Mouse (Mus musculus) liver, embryonic 14.5 days (tissue): ENCODE results near the gene 4930430F08Rik. TPM values are rescaled to one million over a fixed set of nuclear protein-coding genes. Genes with fewer than 3 reads are reported as not detected.
A peak's percentile ranks its signal among the peaks of the same experiment; 100 is the strongest.
"Not testable (repeated sequence)": the region's sequence is repeated elsewhere in the genome, so short reads cannot be mapped to it uniquely, and the experiment has no call there.

Experiments
- ATAC-seq: fragments of 200-750 bp; cut with Nextera tagmentation; 2 replicates; pipeline ENCODE4 v1.8.0; 2017; ENCODE audit warnings: moderate number of reproducible peaks, mild to moderate bottlenecking, moderate library complexity; ENCODE audit not compliant: insufficient read depth
- DNase-seq, 3 experiments: peaks; one replicate each; pipeline ENCODE4 v3.0.0-alpha.2; 2012 to 2013; ENCODE audit warnings: low read depth in 3 of 3, low spot score in 3 of 3
- H3K27ac ChIP-seq: fragments of 300-500 bp; sonication (generic); 2 replicates; pipeline ENCODE4 v1.5.1; 2014; ENCODE audit warnings: moderate library complexity, mild to moderate bottlenecking, control low read depth, inconsistent platforms
- H3K27me3 ChIP-seq: fragments of 300-500 bp; sonication (generic); 2 replicates; pipeline ENCODE4 v1.6.1; 2014; ENCODE audit warnings: mild to moderate bottlenecking, low read length, moderate library complexity; ENCODE audit not compliant: control insufficient read depth, insufficient read depth
- H3K36me3 ChIP-seq: fragments of 300-500 bp; sonication (generic); replicated peaks from 2 replicates; pipeline ENCODE4 v1.6.1; 2014; ENCODE audit warnings: low read depth; ENCODE audit not compliant: control insufficient read depth, insufficient read depth
- H3K4me1 ChIP-seq, 2 experiments: fragments of 200-500 bp in 1 of 2; fragments of 300-500 bp in 1 of 2; sonication (generic) in 1 of 2; replicated peaks; 2 replicates each; pipeline ENCODE4 v1.6.1; 2012 to 2014; ENCODE audit warnings: antibody characterized with exemption in 1 of 2, inconsistent platforms in 1 of 2, low read length in 1 of 2; ENCODE audit not compliant: control insufficient read depth in 2 of 2, insufficient read depth in 2 of 2
- H3K4me2 ChIP-seq: fragments of 300-500 bp; sonication (generic); 2 replicates; pipeline ENCODE4 v1.6.1; 2014; ENCODE audit warnings: low read depth, mild to moderate bottlenecking, control low read depth, moderate library complexity
- H3K4me3 ChIP-seq, 2 experiments: fragments of 200-500 bp in 1 of 2; fragments of 300-500 bp in 1 of 2; sonication (generic) in 1 of 2; 2 replicates each; pipeline ENCODE4 v1.5.1; 2012 to 2014; ENCODE audit warnings: low read depth in 2 of 2, low read length in 2 of 2, mild to moderate bottlenecking in 2 of 2, control low read depth in 1 of 2, inconsistent platforms in 1 of 2, moderate library complexity in 1 of 2; ENCODE audit not compliant: insufficient read depth in 1 of 2
- H3K9ac ChIP-seq: fragments of 300-500 bp; sonication (generic); replicated peaks from 2 replicates; pipeline ENCODE4 v1.6.1; 2014; ENCODE audit warnings: mild to moderate bottlenecking, control low read depth, moderate library complexity
- H3K9me3 ChIP-seq: fragments of 300-500 bp; sonication (generic); 2 replicates; pipeline ENCODE4 v1.6.1; 2016; ENCODE audit warnings: low read length, mixed read lengths; ENCODE audit not compliant: control insufficient read depth
- CTCF ChIP-seq: IDR thresholded peaks from 2 replicates; pipeline ENCODE4 v1.5.1; 2016; ENCODE audit warnings: antibody characterized with exemption, low read depth, control low read depth
- EP300 ChIP-seq: IDR thresholded peaks from 2 replicates; pipeline ENCODE4 v1.6.1; 2016; ENCODE audit warnings: antibody characterized with exemption, low read depth
- WGBS: fragments of 180-500 bp; shearing (Covaris S2); extraction: QIAGEN DNeasy Blood & Tissue Kit; methylation state at CpG from one replicate; pipeline ENCODE4 v1.1.7; 2014; ENCODE audit not compliant: insufficient replicate concordance; 5-methylcytosine and 5-hydroxymethylcytosine counted together
- polyA plus RNA-seq, 2 experiments: library from polyadenylated mRNA; depleted of rRNA in 1 of 2; stranded (reverse) in 1 of 2; unstranded in 1 of 2; fragments of >200 nt; fragmentation: Nextera tagmentation in 1 of 2; extraction: Ambion mirVana in 1 of 2; gene quantifications; 2 replicates each; pipeline versions ENCODE4 v1.2.1 to v1.2.3; 2012 to 2014

4930430F08Rik gene
- polyA plus RNA-seq, 2 experiments: 11.9 to 16.2 TPM

DNA sequence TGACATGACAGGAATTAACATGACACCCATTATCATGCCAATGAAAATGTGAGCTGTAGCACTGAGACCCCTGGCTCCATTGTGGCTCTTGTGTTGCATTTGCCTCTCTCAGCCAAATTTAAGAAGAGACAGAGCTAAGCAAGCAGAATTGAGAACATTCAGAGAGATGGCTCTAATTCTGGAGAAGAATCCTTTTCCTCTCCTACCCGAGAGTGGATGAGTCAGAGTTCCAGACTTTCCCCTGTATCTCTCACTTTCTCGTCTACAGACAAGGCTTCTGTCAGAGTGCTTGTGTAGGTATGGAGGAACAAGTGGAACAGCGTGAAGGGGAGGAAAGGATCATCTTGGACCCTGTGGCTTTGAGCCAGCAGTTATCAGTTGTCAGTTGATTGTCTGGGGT, 26.1 kb downstream of the 4930430F08Rik start:
- Histone ChIP-seq H3K27me3 (no peaks in the 10 kb centered on the region), H3K27ac (no peak overlapping the region), H3K4me3 (no peak overlapping the region), H3K9me3 (no peaks in the 10 kb centered on the region), H3K36me3 (peaks cover 7% of the 10 kb centered on the region), H3K4me2 (no peak overlapping the region), H3K4me1 (peaks cover 2 to 10% of the 10 kb centered on the region in 2 experiments), H3K9ac (no peak overlapping the region)
- ATAC-seq: no peak
- TF ChIP-seq CTCF: no peak
- TF ChIP-seq EP300: no peak
- 69% methylated on average over 3 of the region's 3 CpGs for WGBS
- DNase-seq: no peak

DNA sequence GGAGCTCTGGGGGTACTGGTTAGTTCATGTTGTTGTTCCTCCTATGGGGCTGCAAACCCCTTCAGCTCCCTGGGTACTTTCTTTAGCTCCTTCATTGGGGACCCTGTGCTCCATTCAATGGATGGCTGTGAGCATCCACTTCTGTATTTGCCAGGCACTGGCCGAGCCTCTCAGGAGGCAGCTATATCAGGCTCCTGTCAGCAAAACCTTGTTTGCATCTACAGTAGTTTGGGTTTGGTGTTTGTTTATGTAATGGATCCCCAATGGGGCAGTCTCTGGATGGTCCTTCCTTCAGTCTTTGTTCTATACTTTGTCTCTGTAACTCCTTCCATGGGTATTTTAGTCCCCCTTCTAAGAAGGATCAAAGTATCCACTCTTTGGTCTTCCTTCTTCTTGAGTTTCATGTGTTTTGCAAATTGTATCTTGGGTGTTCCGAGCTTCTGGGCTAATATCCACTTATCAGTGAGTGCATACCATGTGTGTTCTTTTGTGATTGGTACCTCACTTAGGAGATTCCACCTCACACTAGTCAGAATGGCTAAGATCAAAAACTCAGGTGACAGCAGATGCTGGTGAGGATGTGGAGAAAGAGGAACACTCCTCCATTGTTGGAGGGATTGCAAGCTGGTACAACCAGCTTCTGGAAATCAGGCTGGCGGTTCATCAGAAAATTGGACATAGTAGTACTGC, 29.9 kb downstream of the 4930430F08Rik start:
- H3K9ac ChIP-seq, H3K27me3 ChIP-seq, H3K36me3 ChIP-seq, H3K4me3 ChIP-seq, H3K9me3 ChIP-seq: not testable (repeated sequence)
- ATAC-seq (peak; percentile 90), DNase-seq (peak; percentile 30 to 50 (median 32))
- Histone ChIP-seq H3K4me2 (peak overlapping the region; percentile 52), H3K27ac (peak overlapping the region; percentile 76), H3K4me1 (peaks cover 2 to 10% of the 10 kb centered on the region in 2 experiments)
- TF ChIP-seq EP300: peak; percentile 77
- WGBS: 39% methylated on average over 3 of the region's 3 CpGs

DNA sequence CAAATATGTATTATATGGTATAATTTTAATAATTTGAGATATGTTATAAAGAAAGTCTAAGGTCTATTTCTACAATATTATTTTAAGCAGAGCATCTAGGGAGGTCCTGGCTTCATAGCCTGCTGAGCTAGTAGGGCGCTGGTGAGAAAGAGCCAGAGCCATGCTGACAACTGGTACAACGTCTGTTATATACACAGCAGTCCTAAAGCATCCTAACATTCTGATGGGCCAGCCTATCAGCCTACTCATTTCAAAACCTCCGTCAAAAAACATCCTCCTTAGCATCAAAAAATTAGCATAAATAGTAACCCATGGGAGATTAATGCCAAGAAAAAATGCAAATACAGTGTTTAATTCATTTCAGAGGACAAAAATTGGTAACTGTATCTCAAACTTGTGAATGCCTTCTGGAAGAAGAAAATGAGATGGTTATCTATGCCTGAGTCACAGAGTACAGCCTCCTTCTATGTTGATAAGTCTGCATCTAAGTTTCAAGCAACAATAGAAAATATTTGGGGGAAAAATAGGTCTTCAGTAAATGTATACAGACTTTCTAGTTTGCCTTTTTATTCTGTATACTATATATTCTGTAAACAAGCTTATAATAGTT, 33.6 kb downstream of the 4930430F08Rik start:
- Histone ChIP-seq H3K4me2 (no peak overlapping the region), H3K27me3 (no peaks in the 10 kb centered on the region), H3K27ac (no peak overlapping the region), H3K4me3 (no peak overlapping the region), H3K4me1 (peaks cover 2 to 10% of the 10 kb centered on the region in 2 experiments), H3K9me3 (no peaks in the 10 kb centered on the region), H3K36me3 (no peaks in the 10 kb centered on the region), H3K9ac (no peak overlapping the region)
- ATAC-seq: no peak
- TF ChIP-seq CTCF (no peak), EP300 (no peak)
- no peak for DNase-seq
- 76% methylated on average over 3 of the region's 3 CpGs for WGBS

DNA sequence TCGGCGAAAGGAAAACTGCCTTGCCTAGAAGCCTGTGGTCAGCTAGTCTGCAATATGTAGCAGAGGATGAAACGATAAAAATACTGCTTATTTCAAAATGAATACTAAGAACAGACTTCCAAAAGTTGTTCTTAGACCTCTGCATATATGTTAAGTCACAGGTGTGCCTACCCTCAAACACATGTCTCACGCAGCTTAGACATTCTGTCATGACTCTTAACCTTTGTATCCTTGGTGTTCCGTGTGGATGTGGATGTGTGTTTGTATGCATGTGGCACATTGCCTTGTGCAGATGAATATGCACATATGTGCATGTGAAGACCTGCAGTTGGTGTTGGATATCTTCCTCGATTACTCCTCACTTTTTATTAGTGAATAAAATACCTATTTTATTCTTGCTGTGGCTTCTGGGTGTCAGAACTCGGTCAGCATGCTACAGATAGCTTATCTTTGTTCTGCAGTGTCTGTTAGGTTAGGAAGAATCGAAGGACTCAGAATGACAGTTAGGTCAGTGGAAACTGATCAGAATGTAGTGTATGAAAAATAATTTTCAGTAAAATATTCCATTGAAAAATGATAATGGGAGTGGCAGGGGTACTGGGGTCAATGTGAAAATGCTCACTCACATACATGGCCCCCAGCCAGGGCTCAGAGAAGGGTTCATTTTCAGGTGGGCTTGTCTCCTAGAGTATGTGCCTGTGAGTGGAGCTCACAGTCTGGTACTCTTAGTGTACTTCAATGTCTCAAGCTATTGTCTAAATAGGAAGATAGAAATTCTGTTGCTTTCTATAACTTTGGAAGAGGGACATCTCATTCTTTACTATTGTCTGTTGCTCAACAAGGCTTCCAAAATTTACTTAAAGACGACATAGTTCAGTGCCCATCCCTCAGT, 65.5 kb downstream of the 4930430F08Rik start:
- 0 out of 2 replicates have a peak overlapping the region, but pooled peaks have one; percentile 5 for H3K9ac ChIP-seq
- TF ChIP-seq CTCF (no peak), EP300 (peak; percentile 92)
- H3K9me3 ChIP-seq: no peaks in the 10 kb centered on the region
- peak overlapping the region; percentile 72 for H3K27ac ChIP-seq
- peaks cover 2% of the 10 kb centered on the region; the same call in 1 of the 2 replicates for H3K36me3 ChIP-seq
- no peaks in the 10 kb centered on the region for H3K27me3 ChIP-seq
- peak overlapping the region; percentile 46 for H3K4me2 ChIP-seq
- ATAC-seq (peak; percentile 93), DNase-seq (peak; percentile 47 to 62 (median 49))
- H3K4me3 ChIP-seq: no peak overlapping the region
- WGBS: 51% methylated on average over 9 of the region's 9 CpGs
- H3K4me1 ChIP-seq: peaks cover 8 to 14% of the 10 kb centered on the region in 2 experiments

DNA sequence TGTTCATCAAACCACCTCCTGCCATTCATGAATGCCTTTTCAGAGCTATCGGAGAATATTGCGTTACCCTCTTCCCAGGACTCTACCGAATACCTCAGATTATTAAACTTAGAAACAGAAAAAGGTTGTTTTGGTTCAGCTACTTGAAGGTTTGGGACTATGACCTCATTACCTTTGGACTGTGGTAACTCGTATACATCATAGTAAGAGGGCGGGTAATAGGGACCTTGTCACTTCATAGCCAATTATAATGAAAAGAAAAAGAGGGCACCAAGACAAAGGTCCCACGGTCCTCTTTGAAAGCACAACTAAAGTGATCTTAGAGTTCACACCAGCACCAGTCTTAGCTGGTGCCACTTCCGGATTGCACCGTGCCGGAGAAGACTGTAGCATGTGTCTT, 67.9 kb downstream of the 4930430F08Rik start:
- Histone ChIP-seq H3K4me3 (no peak overlapping the region), H3K27ac (no peak overlapping the region), H3K27me3 (no peaks in the 10 kb centered on the region), H3K36me3 (peaks cover 2% of the 10 kb centered on the region; the same call in 1 of the 2 replicates), H3K4me2 (no peak overlapping the region), H3K4me1 (peaks cover 8 to 14% of the 10 kb centered on the region in 2 experiments), H3K9me3 (no peaks in the 10 kb centered on the region), H3K9ac (no peak overlapping the region)
- 90% methylated on average over 9 of the region's 9 CpGs for WGBS
- ATAC-seq: no peak
- TF ChIP-seq CTCF (no peak), EP300 (no peak)
- no peak for DNase-seq

Other genes starting within 250 kb of the 4930430F08Rik start
- not detected in 2 replicates for gene Gm4302, start 249.6 kb downstream of the 4930430F08Rik start, polyA plus RNA-seq (2012; rRNA removed)
- gene Gm4302, start 249.6 kb downstream of the 4930430F08Rik start, polyA plus RNA-seq (2014; fragmentation: Nextera tagmentation; extraction: Ambion mirVana): not detected in 2 replicates
- not detected in 2 replicates for gene Gm4303, start 244.5 kb downstream of the 4930430F08Rik start, polyA plus RNA-seq (2012; rRNA removed)
- gene Gm4303, start 244.5 kb downstream of the 4930430F08Rik start, polyA plus RNA-seq (2014; fragmentation: Nextera tagmentation; extraction: Ambion mirVana): not detected in 2 replicates
- not detected in 2 replicates for gene Gm4305, start 239.3 kb downstream of the 4930430F08Rik start, polyA plus RNA-seq (2012; rRNA removed)
- not detected in 2 replicates for gene Gm4305, start 239.3 kb downstream of the 4930430F08Rik start, polyA plus RNA-seq (2014; fragmentation: Nextera tagmentation; extraction: Ambion mirVana)
- not detected in 2 replicates for gene Gm4307, start 229.1 kb downstream of the 4930430F08Rik start, polyA plus RNA-seq (2012; rRNA removed)
- not detected in 2 replicates for gene Gm4307, start 229.1 kb downstream of the 4930430F08Rik start, polyA plus RNA-seq (2014; fragmentation: Nextera tagmentation; extraction: Ambion mirVana)
- gene Gm4312, start 207.9 kb downstream of the 4930430F08Rik start, polyA plus RNA-seq (2012; rRNA removed): not detected in 2 replicates
- gene Gm4312, start 207.9 kb downstream of the 4930430F08Rik start, polyA plus RNA-seq (2014; fragmentation: Nextera tagmentation; extraction: Ambion mirVana): not detected in 2 replicates
- gene Tmtc3, start 103.1 kb downstream of the 4930430F08Rik start, polyA plus RNA-seq (2012; rRNA removed): 3.0 and 3.4 TPM in 2 replicates
- gene Tmtc3, start 103.1 kb downstream of the 4930430F08Rik start, polyA plus RNA-seq (2014; fragmentation: Nextera tagmentation; extraction: Ambion mirVana): 5.7 and 6.8 TPM in 2 replicates
- gene Cep290, start 102.9 kb downstream of the 4930430F08Rik start, polyA plus RNA-seq (2012; rRNA removed): 1.4 and 3.2 TPM in 2 replicates
- gene Cep290, start 102.9 kb downstream of the 4930430F08Rik start, polyA plus RNA-seq (2014; fragmentation: Nextera tagmentation; extraction: Ambion mirVana): 2.9 and 3.6 TPM in 2 replicates
- not detected in 2 replicates for gene 1700017N19Rik, start 61 bp upstream of the 4930430F08Rik start, polyA plus RNA-seq (2012; rRNA removed)
- not detected in 2 replicates for gene 1700017N19Rik, start 61 bp upstream of the 4930430F08Rik start, polyA plus RNA-seq (2014; fragmentation: Nextera tagmentation; extraction: Ambion mirVana)